Mouse (Mus musculus) midbrain, embryonic 13.5 days (tissue): ENCODE data around the gene Flt3l. TPM values are rescaled to one million over a fixed set of nuclear protein-coding genes. Genes with fewer than 3 reads are reported as not detected.
"Not testable (repeated sequence)": the region's sequence is repeated elsewhere in the genome, so short reads cannot be mapped to it uniquely, and the experiment has no call there.

Experiments used
- ATAC-seq: fragments of 200-750 bp; cut with Nextera tagmentation; 2 replicates; pipeline ENCODE4 v1.8.0; 2017; ENCODE audit warnings: mild to moderate bottlenecking, moderate TSS enrichment, moderate library complexity
- H3K27ac ChIP-seq: fragments of 300-500 bp; sonication (generic); 2 replicates; pipeline ENCODE4 v1.5.1; 2015; ENCODE audit warnings: inconsistent platforms, mild to moderate bottlenecking, moderate library complexity
- H3K27me3 ChIP-seq: fragments of 300-500 bp; sonication (generic); 2 replicates; pipeline ENCODE4 v1.6.1; 2015; ENCODE audit warnings: mild to moderate bottlenecking, inconsistent platforms
- H3K36me3 ChIP-seq: fragments of 300-500 bp; sonication (generic); 2 replicates; pipeline ENCODE4 v1.6.1; 2015; ENCODE audit warnings: mild to moderate bottlenecking, inconsistent platforms
- H3K4me1 ChIP-seq: fragments of 300-500 bp; sonication (generic); replicated peaks from 2 replicates; pipeline ENCODE4 v1.6.1; 2015; ENCODE audit warnings: inconsistent platforms
- H3K4me2 ChIP-seq: fragments of 300-500 bp; sonication (generic); replicated peaks from 2 replicates; pipeline ENCODE4 v1.6.1; 2015; ENCODE audit warnings: moderate library complexity, mild to moderate bottlenecking, inconsistent platforms
- H3K4me3 ChIP-seq: fragments of 300-500 bp; sonication (generic); replicated peaks from 2 replicates; pipeline ENCODE4 v1.5.1; 2015; ENCODE audit warnings: mild to moderate bottlenecking, inconsistent platforms
- H3K9ac ChIP-seq: fragments of 300-500 bp; sonication (generic); replicated peaks from 2 replicates; pipeline ENCODE4 v1.6.1; 2015; ENCODE audit warnings: mild to moderate bottlenecking, inconsistent platforms
- H3K9me3 ChIP-seq: fragments of 300-500 bp; sonication (generic); 2 replicates; pipeline ENCODE4 v1.6.1; 2016; ENCODE audit warnings: mild to moderate bottlenecking, inconsistent platforms
- WGBS: fragments of 180-500 bp; shearing (Covaris S2); methylation state at CpG from one replicate; pipeline ENCODE4 v1.1.7; 2015; 5-methylcytosine and 5-hydroxymethylcytosine counted together
- polyA plus RNA-seq: library from polyadenylated mRNA; unstranded; fragments of >200 nt; fragmentation: Nextera tagmentation; extraction: Ambion mirVana; gene quantifications from 2 replicates; pipeline ENCODE4 v1.2.1, GENCODE M21; 2015

Flt3l gene
- polyA plus RNA-seq, 1 experiment from 2014 or later = 1.3 TPM

GRCm38 (mm10) chr7:45102940-45103585 is 33.2 kb downstream of the Flt3l start:
- no peak for ATAC-seq
- no peak overlapping the region for H3K4me3 ChIP-seq
- no peaks in the 10 kb centered on the region for H3K36me3 ChIP-seq
- H3K9ac ChIP-seq = no peak overlapping the region
- 0 out of 2 replicates have a peak, but pooled peaks cover 4% of the 10 kb centered on the region for H3K4me1 ChIP-seq
- no peak overlapping the region for H3K27ac ChIP-seq
- no peaks in the 10 kb centered on the region for H3K27me3 ChIP-seq
- 84% methylated on average over 9 of the region's 9 CpGs for WGBS
- H3K9me3 ChIP-seq = no peaks in the 10 kb centered on the region
- H3K4me2 ChIP-seq = no peak overlapping the region

GRCm38 (mm10) chr7:45102441-45102840 is 33.8 kb downstream of the Flt3l start:
- Histone ChIP-seq H3K4me1 (0 out of 2 replicates have a peak, but pooled peaks cover 4% of the 10 kb centered on the region), H3K4me3 (no peak overlapping the region), H3K4me2 (no peak overlapping the region), H3K9ac (no peak overlapping the region), H3K9me3 (no peaks in the 10 kb centered on the region), H3K27ac (no peak overlapping the region), H3K27me3 (no peaks in the 10 kb centered on the region), H3K36me3 (no peaks in the 10 kb centered on the region)
- no peak for ATAC-seq
- 90% methylated on average over 11 of the region's 11 CpGs for WGBS

GRCm38 (mm10) chr7:45100046-45100445 is 36.2 kb downstream of the Flt3l start:
- no peaks in the 10 kb centered on the region for H3K36me3 ChIP-seq
- 97% methylated on average over 6 of the region's 6 CpGs for WGBS
- ATAC-seq = no peak
- H3K4me3 ChIP-seq = no peak overlapping the region
- no peak overlapping the region for H3K4me2 ChIP-seq
- no peaks in the 10 kb centered on the region for H3K4me1 ChIP-seq
- H3K27me3 ChIP-seq = no peaks in the 10 kb centered on the region
- no peaks in the 10 kb centered on the region for H3K9me3 ChIP-seq
- no peak overlapping the region for H3K27ac ChIP-seq
- H3K9ac ChIP-seq = no peak overlapping the region

- Histone ChIP-seq H3K9ac (no peak overlapping the region), H3K4me1 (no peaks in the 10 kb centered on the region), H3K4me3 (no peak overlapping the region), H3K9me3 (no peaks in the 10 kb centered on the region), H3K36me3 (no peaks in the 10 kb centered on the region), H3K27ac (no peak overlapping the region), H3K4me2 (no peak overlapping the region), H3K27me3 (no peaks in the 10 kb centered on the region)
- ATAC-seq = no peak
- 89% methylated on average over 8 of the region's 8 CpGs for WGBS
Measured at GRCm38 (mm10) chr7:45098541-45099240, 37.5 kb downstream of the Flt3l start.

- H3K9me3 ChIP-seq = no peaks in the 10 kb centered on the region
- no peak overlapping the region for H3K9ac ChIP-seq
- H3K27ac ChIP-seq = no peak overlapping the region
- H3K4me1 ChIP-seq = no peaks in the 10 kb centered on the region
- no peak overlapping the region for H3K4me3 ChIP-seq
- H3K4me2 ChIP-seq = no peak overlapping the region
- ATAC-seq = no peak
- no peaks in the 10 kb centered on the region for H3K27me3 ChIP-seq
- 80% methylated on average over 6 of the region's 6 CpGs for WGBS
- no peaks in the 10 kb centered on the region for H3K36me3 ChIP-seq
Measured at GRCm38 (mm10) chr7:45097479-45097878, 38.8 kb downstream of the Flt3l start.

GRCm38 (mm10) chr7:45095965-45096364 is 40.3 kb downstream of the Flt3l start:
- not testable (repeated sequence) for ATAC-seq, H3K36me3 ChIP-seq, H3K4me3 ChIP-seq, H3K27ac ChIP-seq, H3K4me2 ChIP-seq, H3K9me3 ChIP-seq, H3K27me3 ChIP-seq, H3K9ac ChIP-seq
- WGBS = 94% methylated on average over 14 of the region's 14 CpGs
- H3K4me1 ChIP-seq = peaks cover 11% of the 10 kb centered on the region

- ATAC-seq = no peak
- Histone ChIP-seq H3K9ac (no peak overlapping the region), H3K9me3 (no peaks in the 10 kb centered on the region), H3K27ac (no peak overlapping the region), H3K4me3 (no peak overlapping the region), H3K36me3 (no peaks in the 10 kb centered on the region), H3K4me2 (no peak overlapping the region), H3K4me1 (peaks cover 13% of the 10 kb centered on the region), H3K27me3 (0 out of 2 replicates have a peak, but pooled peaks cover 5% of the 10 kb centered on the region)
- 92% methylated on average over 6 of the region's 6 CpGs for WGBS
Measured at GRCm38 (mm10) chr7:45095367-45095766, 40.9 kb downstream of the Flt3l start.

GRCm38 (mm10) chr7:45094121-45094520 is 42.1 kb downstream of the Flt3l start:
- ATAC-seq = no peak
- Histone ChIP-seq H3K9ac (no peak overlapping the region), H3K4me3 (no peak overlapping the region), H3K9me3 (no peaks in the 10 kb centered on the region), H3K4me1 (peaks cover 13% of the 10 kb centered on the region), H3K27ac (no peak overlapping the region), H3K27me3 (0 out of 2 replicates have a peak, but pooled peaks cover 5% of the 10 kb centered on the region), H3K4me2 (no peak overlapping the region), H3K36me3 (no peaks in the 10 kb centered on the region)
- WGBS = 76% methylated on average over 7 of the region's 7 CpGs

- no peak overlapping the region for H3K4me3 ChIP-seq
- no peaks in the 10 kb centered on the region for H3K9me3 ChIP-seq
- no peak for ATAC-seq
- H3K36me3 ChIP-seq = no peaks in the 10 kb centered on the region
- 0 out of 2 replicates have a peak, but pooled peaks cover 5% of the 10 kb centered on the region for H3K27me3 ChIP-seq
- no peak overlapping the region for H3K27ac ChIP-seq
- H3K4me2 ChIP-seq = no peak overlapping the region
- peaks cover 13% of the 10 kb centered on the region for H3K4me1 ChIP-seq
- 33% methylated on average over 18 of the region's 18 CpGs for WGBS
- no peak overlapping the region for H3K9ac ChIP-seq
Measured at GRCm38 (mm10) chr7:45093516-45093905, 42.7 kb downstream of the Flt3l start.

GRCm38 (mm10) chr7:45092828-45093515 is 43.3 kb downstream of the Flt3l start:
- 0 out of 2 replicates have a peak, but pooled peaks cover 5% of the 10 kb centered on the region for H3K27me3 ChIP-seq
- H3K4me2 ChIP-seq = no peak overlapping the region
- 61% methylated on average over 12 of the region's 12 CpGs for WGBS
- no peaks in the 10 kb centered on the region; the same call in 1 of the 2 replicates for H3K36me3 ChIP-seq
- no peak overlapping the region for H3K9ac ChIP-seq
- no peak overlapping the region for H3K4me3 ChIP-seq
- no peaks in the 10 kb centered on the region for H3K9me3 ChIP-seq
- H3K4me1 ChIP-seq = peaks cover 13% of the 10 kb centered on the region
- no peak for ATAC-seq
- no peak overlapping the region for H3K27ac ChIP-seq

- Histone ChIP-seq H3K36me3 (peaks cover 6% of the 10 kb centered on the region; the same call in 1 of the 2 replicates), H3K9ac (peak within 1 kb of the TSS; percentile 53), H3K4me2 (peak within 1 kb of the TSS; percentile 61), H3K27me3 (0 out of 2 replicates have a peak, but pooled peaks cover 5% of the 10 kb centered on the region), H3K4me1 (peaks cover 13% of the 10 kb centered on the region), H3K4me3 (peak within 1 kb of the TSS; percentile 43), H3K27ac (0 out of 2 replicates have a peak within 1 kb of the TSS, but pooled peaks have one; percentile 14), H3K9me3 (no peaks in the 10 kb centered on the region)
- 1% methylated on average over 16 of the region's 16 CpGs for WGBS
- peak; percentile 97 for ATAC-seq
Measured at GRCm38 (mm10) chr7:45092048-45092447, 44.2 kb downstream of the Flt3l start, which contains the start of gene Rcn3. Rcn3 (minus strand) TSS chr7:45092221.
